Mouse (Mus musculus) spleen, adult 2 months (tissue): Measurements from ENCODE around the gene 3425401B19Rik. TPM values are rescaled to one million over a fixed set of nuclear protein-coding genes. Genes with fewer than 3 reads are reported as not detected.

Source experiments
- DNase-seq, 2 experiments: peaks; one replicate each; pipeline versions ENCODE4 v3.0.0 to v3.0.0-alpha.2; 2012 to 2021; ENCODE audit warnings: low spot score in 2 of 2, low read depth in 1 of 2
- H3K27ac ChIP-seq: fragments of 200-500 bp; 2 replicates; pipeline ENCODE4 v1.5.1; 2012; ENCODE audit warnings: low read length, inconsistent platforms; ENCODE audit not compliant: insufficient read depth
- H3K27me3 ChIP-seq: fragments of 200-500 bp; 2 replicates; pipeline ENCODE4 v1.6.1; 2012; ENCODE audit warnings: mild to moderate bottlenecking, moderate library complexity, low read length, inconsistent platforms; ENCODE audit not compliant: control insufficient read depth, insufficient read depth
- H3K36me3 ChIP-seq: fragments of 200-500 bp; 2 replicates; pipeline ENCODE4 v1.6.1; 2012; ENCODE audit warnings: mild to moderate bottlenecking, low read length, inconsistent platforms; ENCODE audit not compliant: control insufficient read depth, insufficient read depth
- H3K4me1 ChIP-seq: fragments of 200-500 bp; 2 replicates; pipeline ENCODE4 v1.6.1; 2011; ENCODE audit warnings: inconsistent platforms; ENCODE audit not compliant: control insufficient read depth, insufficient read depth, insufficient read length
- H3K4me3 ChIP-seq: fragments of 200-500 bp; 2 replicates; pipeline ENCODE4 v1.5.1; 2011; ENCODE audit warnings: mild to moderate bottlenecking, inconsistent platforms; ENCODE audit not compliant: insufficient read depth, insufficient read length; ENCODE audit errors: extremely low read depth
- CTCF ChIP-seq: fragments of 200-500 bp; IDR thresholded peaks from 2 replicates; pipeline ENCODE4 v1.5.1; 2011; ENCODE audit warnings: mild to moderate bottlenecking, inconsistent platforms; ENCODE audit not compliant: insufficient read depth, insufficient read length, insufficient replicate concordance; ENCODE audit errors: extremely low read depth
- POLR2A ChIP-seq: fragments of 200-500 bp; IDR thresholded peaks from 2 replicates; pipeline ENCODE4 v1.6.1; 2011; ENCODE audit warnings: low read depth, low read length, inconsistent platforms
- WGBS: fragments of 180-500 bp; shearing (Covaris S2); methylation state at CpG from one replicate; pipeline ENCODE4 v1.1.7; 2018; 5-methylcytosine and 5-hydroxymethylcytosine counted together
- polyA plus RNA-seq: library from polyadenylated mRNA; depleted of rRNA; stranded (reverse); fragments of >200 nt; gene quantifications from 2 replicates; pipeline ENCODE4 v1.2.3, GENCODE M21; 2012

The 3425401B19Rik gene
- polyA plus RNA-seq, 1 experiment, result 0.15 TPM

DNA sequence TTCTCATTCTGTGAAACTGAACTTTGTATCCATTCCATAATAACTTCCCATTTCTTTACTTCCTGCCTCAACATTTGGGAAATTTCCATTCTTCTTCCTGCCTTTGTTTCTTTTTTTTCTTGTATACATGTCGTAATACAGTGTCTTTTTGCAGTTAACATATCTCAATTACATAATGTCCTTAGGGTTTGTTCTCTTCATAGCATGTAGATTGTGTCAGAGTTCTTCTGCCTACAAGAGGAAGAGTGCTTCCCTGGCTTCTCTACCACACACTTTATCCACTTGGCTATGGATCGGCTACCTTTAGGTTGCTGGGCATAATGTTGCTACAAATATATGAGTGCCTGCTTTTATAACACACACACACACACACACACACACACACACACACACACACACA lies 10.8 kb upstream of the 3425401B19Rik start:
- WGBS, result 80% methylated on average over 2 of the region's 2 CpGs
- H3K4me1 ChIP-seq, result no peaks in the 10 kb centered on the region
- H3K4me3 ChIP-seq, result no peak overlapping the region
- no peak for DNase-seq
- no peaks in the 10 kb centered on the region for H3K27me3 ChIP-seq
- H3K36me3 ChIP-seq, result no peaks in the 10 kb centered on the region
- no peak overlapping the region for H3K27ac ChIP-seq
- TF ChIP-seq POLR2A (no peak), CTCF (no peak)

- no peak for DNase-seq
- H3K27ac ChIP-seq, result no peak overlapping the region; the same call in 1 of the 2 replicates
- H3K27me3 ChIP-seq, result no peaks in the 10 kb centered on the region
- no peaks in the 10 kb centered on the region for H3K36me3 ChIP-seq
- TF ChIP-seq POLR2A, result no peak
- TF ChIP-seq CTCF, result no peak
- WGBS, result 86% methylated on average over 19 of the region's 19 CpGs
- no peak overlapping the region for H3K4me3 ChIP-seq
- H3K4me1 ChIP-seq, result no peaks in the 10 kb centered on the region
These were observed 373 bp downstream of the 3425401B19Rik start for GRCm38 (mm10) chr14:32684735-32685105.

GRCm38 (mm10) chr14:32683982-32684734 lies 935 bp downstream of the 3425401B19Rik start:
- no peak overlapping the region for H3K4me3 ChIP-seq
- WGBS, result 76% methylated on average over 19 of the region's 19 CpGs
- TF ChIP-seq POLR2A (no peak), CTCF (no peak)
- H3K27me3 ChIP-seq, result no peaks in the 10 kb centered on the region
- H3K4me1 ChIP-seq, result no peaks in the 10 kb centered on the region
- peak; percentile 8 to 44 for DNase-seq
- H3K36me3 ChIP-seq, result no peaks in the 10 kb centered on the region
- H3K27ac ChIP-seq, result peak overlapping the region; percentile 75; the same call in 1 of the 2 replicates

DNA sequence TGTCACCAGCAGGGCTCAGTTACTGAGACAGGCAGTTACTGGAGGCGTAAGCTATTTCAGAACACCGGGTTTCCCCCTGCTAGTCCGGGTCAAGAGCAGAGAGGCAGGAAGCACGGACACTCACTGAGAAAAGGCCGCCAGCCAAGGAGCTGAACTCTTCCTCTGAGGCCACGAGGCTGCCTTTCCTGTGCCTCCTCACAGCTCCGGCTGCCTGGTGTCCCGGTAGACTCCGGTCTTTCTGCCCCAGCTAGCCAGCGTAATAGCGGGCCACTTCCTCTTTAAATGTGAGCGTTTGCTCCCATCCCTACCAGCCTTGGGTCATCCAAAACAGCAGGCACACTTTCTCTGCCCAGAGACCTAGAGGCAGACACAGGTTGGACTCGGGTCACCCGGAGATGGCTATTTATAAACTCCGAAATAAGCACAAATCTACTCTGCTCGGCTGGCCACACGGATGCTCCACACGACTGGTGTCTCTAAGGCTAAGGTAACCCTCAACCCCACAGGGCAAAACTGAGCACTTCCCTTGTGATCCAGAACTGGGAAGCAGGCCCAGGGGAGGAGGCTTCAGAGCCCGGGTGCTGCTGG lies 1.7 kb downstream of the 3425401B19Rik start:
- H3K4me3 ChIP-seq, result no peak overlapping the region; the same call in 1 of the 2 replicates
- no peaks in the 10 kb centered on the region for H3K36me3 ChIP-seq
- H3K27ac ChIP-seq, result peak overlapping the region; percentile 75
- 23% methylated on average over 19 of the region's 19 CpGs for WGBS
- H3K27me3 ChIP-seq, result no peaks in the 10 kb centered on the region
- H3K4me1 ChIP-seq, result no peaks in the 10 kb centered on the region
- TF ChIP-seq POLR2A (no peak), CTCF (no peak)
- peak; percentile 3 to 24 for DNase-seq

GRCm38 (mm10) chr14:32682536-32682935 lies 2.6 kb downstream of the 3425401B19Rik start:
- H3K27me3 ChIP-seq, result no peaks in the 10 kb centered on the region
- no peak for TF ChIP-seq POLR2A
- TF ChIP-seq CTCF, result no peak
- H3K27ac ChIP-seq, result no peak overlapping the region
- no peak for DNase-seq
- 96% methylated on average over 12 of the region's 12 CpGs for WGBS
- no peak overlapping the region for H3K4me3 ChIP-seq
- no peaks in the 10 kb centered on the region for H3K4me1 ChIP-seq
- H3K36me3 ChIP-seq, result no peaks in the 10 kb centered on the region

GRCm38 (mm10) chr14:32681603-32682002 lies 3.5 kb downstream of the 3425401B19Rik start:
- 80% methylated on average over 3 of the region's 3 CpGs for WGBS
- no peak for DNase-seq
- H3K36me3 ChIP-seq, result no peaks in the 10 kb centered on the region
- H3K27me3 ChIP-seq, result no peaks in the 10 kb centered on the region
- H3K27ac ChIP-seq, result no peak overlapping the region
- TF ChIP-seq POLR2A (no peak), CTCF (no peak)
- H3K4me3 ChIP-seq, result no peak overlapping the region
- no peaks in the 10 kb centered on the region for H3K4me1 ChIP-seq

- Histone ChIP-seq H3K27me3 (no peaks in the 10 kb centered on the region), H3K4me1 (no peaks in the 10 kb centered on the region), H3K4me3 (no peak overlapping the region), H3K27ac (no peak overlapping the region), H3K36me3 (no peaks in the 10 kb centered on the region)
- DNase-seq, result no peak
- WGBS, result 76% methylated on average over 3 of the region's 3 CpGs
- TF ChIP-seq POLR2A (no peak), CTCF (no peak)
These were observed 6.5 kb downstream of the 3425401B19Rik start for GRCm38 (mm10) chr14:32678565-32678964.
